Mouse (Mus musculus) ES-CJ7 (cell line): ENCODE results near the gene Col6a6.

Source experiments
- DNase-seq: peaks from one replicate; pipeline ENCODE4 v3.0.0; 2011; ENCODE audit warnings: low read depth, low spot score

The Col6a6 gene

DNA sequence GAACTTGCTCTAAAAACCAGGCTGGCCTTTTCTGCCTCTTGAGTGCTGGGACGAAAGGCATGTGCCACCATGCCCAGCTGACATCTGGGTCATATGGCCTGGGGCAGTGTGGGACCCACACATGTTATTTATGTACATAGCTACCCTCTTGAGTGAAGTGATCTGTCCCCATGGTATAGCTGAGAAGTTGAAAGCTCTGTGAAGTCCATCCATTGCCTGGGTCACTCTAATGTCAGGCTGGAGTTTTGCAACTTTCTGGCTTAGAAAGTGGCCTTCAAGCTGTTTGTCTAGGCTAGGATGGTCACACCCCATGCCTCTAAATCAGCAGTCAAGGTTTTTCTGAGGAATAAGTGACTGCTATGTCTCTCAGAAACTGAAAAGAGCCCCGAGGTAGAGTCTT lies 155.9 kb downstream of the Col6a6 start:
- no peak for DNase-seq

DNA sequence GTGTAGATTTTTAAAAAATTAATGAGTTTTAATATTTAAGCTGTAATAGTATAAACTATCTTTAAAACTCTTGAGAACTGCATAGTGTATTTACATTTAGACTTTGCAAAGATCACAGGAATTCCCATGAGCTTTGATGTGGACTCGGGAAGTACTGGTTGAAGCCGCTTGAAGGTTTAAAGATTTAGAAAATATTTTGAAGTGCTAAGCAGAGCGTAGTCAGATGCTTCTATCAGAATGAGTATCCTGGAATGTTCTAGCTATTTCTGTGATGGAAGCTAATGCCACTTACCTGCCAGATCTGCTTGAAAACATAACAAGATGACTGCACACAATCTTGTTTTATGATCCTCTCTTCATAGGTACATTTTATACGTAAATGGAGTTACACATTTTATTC lies 157.0 kb downstream of the Col6a6 start:
- DNase-seq, result no peak

DNA sequence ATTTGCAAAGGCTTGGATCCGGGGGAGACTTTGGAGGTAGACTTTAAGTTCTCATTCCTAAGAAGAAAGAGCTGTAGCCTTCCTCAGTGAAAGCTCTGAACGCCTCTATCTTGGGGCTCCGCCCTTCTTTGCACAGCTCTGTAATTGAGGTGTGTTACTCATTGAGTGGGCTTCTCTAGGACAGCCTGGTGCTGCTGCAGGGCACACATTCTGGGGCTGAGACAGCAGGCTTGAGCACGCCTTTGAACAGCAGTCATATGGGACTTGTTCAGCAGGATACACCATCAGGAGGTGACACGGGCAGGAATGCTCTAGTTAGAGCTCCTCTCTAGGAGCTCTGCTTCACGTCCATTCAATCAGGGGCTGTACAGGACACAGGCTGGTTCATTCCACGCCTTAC lies 162.7 kb downstream of the Col6a6 start:
- DNase-seq, result no peak

DNA sequence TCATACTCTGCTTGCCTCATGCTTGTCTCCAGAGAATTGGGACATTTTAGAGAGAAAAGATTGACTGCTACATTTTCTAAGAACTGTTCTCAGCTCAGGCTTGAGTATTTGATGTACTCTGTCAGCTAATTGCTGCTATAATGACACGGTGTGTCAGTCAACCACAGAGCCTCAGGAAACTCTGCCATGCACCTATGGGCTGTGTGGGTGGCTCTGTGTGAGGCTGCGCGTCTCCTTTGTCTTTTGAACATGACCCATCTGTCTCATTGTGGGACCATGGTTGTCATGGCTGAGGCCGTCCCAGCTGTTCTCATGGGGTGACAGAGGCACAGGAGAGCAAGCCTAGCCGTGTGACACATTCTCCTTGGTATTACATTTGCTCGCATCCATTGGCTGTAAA lies 168.1 kb downstream of the Col6a6 start:
- DNase-seq, result no peak

DNA sequence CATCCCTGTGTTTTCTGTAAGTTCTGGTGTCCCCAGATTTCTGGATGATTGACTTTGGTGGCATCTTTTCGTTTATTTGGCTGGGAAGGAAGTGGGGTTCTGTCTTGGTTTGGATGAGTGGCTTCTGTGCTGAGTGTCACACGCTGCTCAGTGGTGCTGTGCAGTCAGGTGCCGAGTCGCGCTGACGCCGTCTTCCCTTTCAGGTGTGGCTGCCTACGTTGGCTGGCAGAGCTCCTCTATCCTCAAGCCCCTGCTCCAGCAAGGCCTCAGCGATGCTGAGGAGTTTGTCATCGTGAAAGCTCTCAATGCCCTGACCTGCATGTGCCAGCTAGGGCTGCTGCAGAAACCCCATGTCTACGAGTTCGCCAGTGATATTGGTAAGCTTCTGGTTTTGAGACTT lies 169.7 kb downstream of the Col6a6 start:
- no peak for DNase-seq

DNA sequence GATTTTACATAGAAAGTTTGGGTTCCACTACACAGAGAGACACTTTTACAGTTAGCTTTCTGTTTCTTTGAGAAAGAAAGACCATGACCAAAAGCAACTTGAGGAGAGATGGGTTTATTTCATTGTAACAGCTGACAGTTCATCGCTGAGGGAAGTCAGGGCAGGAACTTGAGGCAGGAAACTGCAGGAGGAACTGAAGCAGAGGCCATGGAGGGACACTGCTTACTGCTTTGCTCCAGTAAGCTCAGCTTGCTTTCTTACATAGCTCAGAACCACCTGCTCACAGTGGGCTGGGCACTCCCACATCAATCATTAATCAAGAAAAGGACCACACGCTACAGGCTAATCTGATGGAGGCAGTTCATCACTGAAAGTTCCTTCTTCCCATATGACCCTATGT lies 171.8 kb downstream of the Col6a6 start:
- no peak for DNase-seq

DNA sequence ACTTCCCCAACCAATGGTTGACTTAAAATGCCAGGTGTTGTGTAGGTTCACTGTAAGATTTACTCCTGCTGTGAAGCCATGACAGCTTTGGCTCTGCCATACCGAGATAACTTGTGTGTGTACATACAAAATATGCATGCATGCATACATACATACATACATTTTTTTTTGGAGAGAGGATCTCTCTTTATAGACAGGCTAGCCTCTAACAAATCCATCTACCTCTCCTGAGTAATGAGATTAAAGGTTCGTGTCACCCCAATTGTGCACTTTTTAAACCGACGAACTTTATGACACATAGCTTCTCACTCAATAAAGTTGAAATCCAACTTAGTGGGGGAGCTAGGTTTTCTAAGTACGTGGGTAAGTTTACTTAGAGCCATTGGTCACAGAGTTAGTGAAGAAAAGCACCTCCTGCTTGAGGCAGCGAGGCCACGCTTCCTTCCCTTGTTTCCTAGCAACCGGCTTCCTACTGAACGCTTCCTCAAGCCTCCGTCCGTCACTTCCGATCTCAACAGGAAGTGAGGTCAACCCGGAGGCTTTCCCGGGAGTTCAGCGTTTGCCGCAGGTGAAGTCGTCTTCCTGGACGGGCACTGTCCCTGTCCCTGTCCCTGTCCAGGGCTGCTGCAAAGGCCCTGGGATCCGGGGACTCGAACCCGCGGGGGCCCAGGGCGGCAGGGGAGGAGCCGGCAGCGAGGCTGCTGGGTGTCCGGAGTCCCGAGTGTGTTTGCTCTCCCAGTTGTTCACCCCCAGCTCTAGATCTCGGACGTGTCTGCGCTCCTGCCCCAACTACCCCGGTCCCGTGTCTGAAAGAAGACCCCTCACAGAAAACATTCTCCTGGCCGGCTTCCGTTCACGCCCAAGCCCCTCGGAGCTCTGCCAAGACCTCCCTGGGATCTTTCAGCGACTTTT lies 185.2 kb downstream of the Col6a6 start, which contains the start of gene Pik3r4:
TSS of gene Pik3r4 (plus strand) at position 519 of the 912 bp plus-strand sequence.
- peak; percentile 98 for DNase-seq

DNA sequence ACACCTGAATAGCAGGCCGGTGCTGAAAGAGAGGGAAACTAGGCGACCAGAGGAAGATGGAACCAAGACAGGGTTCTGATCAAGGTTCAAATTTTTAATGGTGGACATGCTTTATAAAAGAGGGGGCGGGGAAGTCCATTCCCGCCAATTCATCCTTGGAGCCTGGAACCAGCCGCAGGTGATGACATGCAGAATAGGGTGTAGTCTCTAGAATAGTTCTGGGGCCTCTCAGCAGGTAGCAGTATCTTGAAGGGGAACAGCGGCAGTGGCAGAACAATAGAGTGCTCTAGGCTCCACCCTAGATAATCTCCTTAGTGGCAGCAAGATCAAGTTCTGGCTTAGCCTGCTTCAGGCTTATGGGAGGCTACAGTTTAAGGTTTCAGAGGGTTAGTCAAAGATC lies 186.6 kb downstream of the Col6a6 start:
- peak; percentile 93 for DNase-seq
